Mouse (Mus musculus): ENCODE data around the gene Gapdhs. TPM values are rescaled to one million over a fixed set of nuclear protein-coding genes. Genes with fewer than 3 reads are reported as not detected.
A peak's percentile ranks its signal among the peaks of the same experiment; 100 is the strongest.
"Not testable (repeated sequence)": the region's sequence is repeated elsewhere in the genome, so short reads cannot be mapped to it uniquely, and the experiment has no call there.

The Gapdhs gene
- polyA plus RNA-seq, 1 experiment from 2014 or later, result 0.45 TPM

DNA sequence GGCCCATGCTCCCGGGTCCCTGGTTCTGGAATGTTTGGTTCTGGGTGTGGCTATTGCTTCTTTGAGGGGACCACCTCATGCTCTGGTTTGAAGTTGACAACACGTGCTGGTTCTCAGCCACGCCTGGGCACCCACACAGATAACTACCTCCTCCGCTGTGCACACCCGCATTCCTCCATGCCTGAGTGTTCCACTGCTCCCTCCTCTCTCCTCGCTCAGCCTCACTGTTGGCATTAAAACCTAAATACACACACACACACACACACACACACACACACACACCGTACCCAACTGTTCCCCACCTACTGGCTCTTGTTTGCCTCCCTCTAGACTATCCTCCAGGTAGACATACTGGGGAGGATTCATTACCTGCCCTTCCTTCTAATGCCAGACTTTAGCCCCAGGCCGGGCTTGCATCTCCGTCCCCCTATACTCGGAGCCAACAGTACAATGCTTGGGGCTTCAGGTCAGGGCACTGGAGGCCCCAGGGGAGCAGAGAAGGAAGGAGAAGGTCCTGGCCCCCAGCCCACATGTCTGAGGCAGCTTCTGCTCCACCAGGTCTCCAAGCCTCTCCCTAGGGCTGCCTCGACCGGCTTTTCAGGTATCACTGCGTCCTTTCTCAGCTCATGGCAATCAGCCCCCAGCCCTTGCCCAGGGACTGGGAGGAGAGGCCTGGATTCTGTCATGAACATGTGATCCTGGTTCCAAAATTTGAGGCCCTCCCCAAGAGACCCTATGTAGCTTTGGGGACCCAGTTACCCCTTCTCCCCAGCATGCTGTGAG lies 6.5 kb upstream of the Gapdhs start:
- Histone ChIP-seq H3K4me1 (ENCODE audit: insufficient read depth, low read length) (peaks cover 18% of the 10 kb centered on the region), H3K36me3 (ENCODE audit: insufficient read depth, low read length) (peaks cover 7% of the 10 kb centered on the region), H3K4me3 (ENCODE audit: low read length) (no peak overlapping the region), H3K9ac (replicated peaks; ENCODE audit: low read length) (no peak overlapping the region), H3K27ac (ENCODE audit: low read length) (0 out of 2 replicates have a peak overlapping the region, but pooled peaks have one; percentile 43), H3K9me3 (ENCODE audit: low read length) (peaks cover 10% of the 10 kb centered on the region), H3K4me2 (replicated peaks; ENCODE audit: low read depth, low read length) (no peak overlapping the region), H3K27me3 (ENCODE audit: insufficient read depth, low read length) (no peaks in the 10 kb centered on the region)
- peak; percentile 71; the same call in 1 of the 2 replicates for ATAC-seq (ENCODE audit: low FRiP score, low TSS enrichment)
- WGBS, result 56% methylated on average over 13 of the region's 13 CpGs

DNA sequence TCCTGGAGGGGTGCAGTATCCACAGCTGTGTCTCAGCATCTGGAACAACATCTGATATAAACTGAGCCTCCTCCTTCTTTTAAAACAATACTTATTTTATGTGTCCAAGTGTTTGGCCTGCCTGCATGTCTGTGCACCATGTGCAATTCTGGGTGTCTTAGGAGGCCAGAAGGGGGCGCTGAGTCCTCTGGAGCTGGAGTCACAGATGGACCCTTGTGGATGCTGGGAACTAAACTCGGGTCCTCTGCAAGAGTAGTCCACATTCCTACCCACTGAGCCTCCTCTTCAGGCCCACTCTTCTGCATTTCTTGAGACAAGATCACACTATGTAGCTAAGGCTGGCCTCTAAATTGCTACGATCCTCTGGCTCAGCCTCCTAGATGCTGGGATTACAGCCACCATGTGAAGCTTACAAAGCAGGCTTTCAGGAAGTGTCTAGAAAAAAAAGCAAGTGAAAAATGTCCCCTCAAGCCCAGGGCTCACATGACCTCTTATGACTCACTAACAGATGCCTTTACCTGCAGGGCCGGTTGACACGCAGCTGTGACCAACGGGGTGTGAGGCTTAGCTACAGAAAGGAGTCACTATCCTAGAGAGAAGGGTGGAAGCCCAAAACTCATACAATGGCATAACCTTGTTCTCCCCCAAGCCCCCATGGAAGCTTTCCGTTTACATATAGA lies 4.2 kb upstream of the Gapdhs start:
- H3K27ac ChIP-seq (ENCODE audit: low read length), result no peak overlapping the region
- no peak overlapping the region for H3K9ac ChIP-seq (replicated peaks; ENCODE audit: low read length)
- H3K4me2 ChIP-seq (replicated peaks; ENCODE audit: low read depth, low read length), result no peak overlapping the region
- no peak for ATAC-seq (ENCODE audit: low FRiP score, low TSS enrichment)
- H3K4me1 ChIP-seq (ENCODE audit: insufficient read depth, low read length), result peaks cover 25% of the 10 kb centered on the region
- no peak overlapping the region for H3K4me3 ChIP-seq (ENCODE audit: low read length)
- no peaks in the 10 kb centered on the region for H3K36me3 ChIP-seq (ENCODE audit: insufficient read depth, low read length)
- 74% methylated on average over 7 of the region's 7 CpGs for WGBS
- H3K27me3 ChIP-seq (ENCODE audit: insufficient read depth, low read length), result no peaks in the 10 kb centered on the region
- H3K9me3 ChIP-seq (ENCODE audit: low read length), result no peaks in the 10 kb centered on the region

DNA sequence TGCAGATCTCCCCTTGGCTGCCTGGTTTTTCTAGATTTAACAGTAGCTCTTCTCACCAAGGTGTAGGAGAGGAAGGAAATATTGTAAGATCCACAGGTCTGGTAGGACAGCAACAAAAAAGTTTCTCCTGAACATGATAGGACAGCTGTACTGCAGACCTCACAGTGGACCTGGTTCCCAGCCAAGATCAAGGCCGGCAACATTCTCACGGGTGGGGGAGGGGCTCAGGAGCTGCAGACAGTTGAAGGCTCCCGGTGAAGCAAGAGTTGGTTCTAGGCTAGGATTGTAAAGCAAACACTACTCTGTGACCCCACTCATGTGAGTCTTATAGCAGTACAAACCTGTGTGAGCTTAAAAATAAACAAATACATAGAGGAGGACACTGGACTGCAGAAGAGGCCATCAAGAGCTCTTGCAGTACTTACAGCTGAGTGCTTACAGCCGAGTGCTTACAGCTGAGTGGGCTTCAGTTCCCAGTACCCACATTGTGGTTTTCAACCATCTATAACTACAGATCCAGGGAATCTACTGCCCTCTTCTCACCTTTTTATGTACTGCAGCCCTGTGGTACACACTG lies 629 bp upstream of the Gapdhs start:
- no peaks in the 10 kb centered on the region for H3K9me3 ChIP-seq (ENCODE audit: low read length)
- no peaks in the 10 kb centered on the region for H3K27me3 ChIP-seq (ENCODE audit: insufficient read depth, low read length)
- H3K4me2 ChIP-seq (replicated peaks; ENCODE audit: low read depth, low read length), result no peak overlapping the region
- peaks cover 7% of the 10 kb centered on the region for H3K4me1 ChIP-seq (ENCODE audit: insufficient read depth, low read length)
- 0 out of 2 replicates have a peak, but pooled peaks cover 6% of the 10 kb centered on the region for H3K36me3 ChIP-seq (ENCODE audit: insufficient read depth, low read length)
- no peak; the same call in 1 of the 2 replicates for ATAC-seq (ENCODE audit: low FRiP score, low TSS enrichment)
- H3K4me3 ChIP-seq (ENCODE audit: low read length), result no peak overlapping the region
- WGBS, result 40% methylated on average over 4 of the region's 4 CpGs
- no peak overlapping the region for H3K27ac ChIP-seq (ENCODE audit: low read length)
- H3K9ac ChIP-seq (replicated peaks; ENCODE audit: low read length), result no peak overlapping the region

DNA sequence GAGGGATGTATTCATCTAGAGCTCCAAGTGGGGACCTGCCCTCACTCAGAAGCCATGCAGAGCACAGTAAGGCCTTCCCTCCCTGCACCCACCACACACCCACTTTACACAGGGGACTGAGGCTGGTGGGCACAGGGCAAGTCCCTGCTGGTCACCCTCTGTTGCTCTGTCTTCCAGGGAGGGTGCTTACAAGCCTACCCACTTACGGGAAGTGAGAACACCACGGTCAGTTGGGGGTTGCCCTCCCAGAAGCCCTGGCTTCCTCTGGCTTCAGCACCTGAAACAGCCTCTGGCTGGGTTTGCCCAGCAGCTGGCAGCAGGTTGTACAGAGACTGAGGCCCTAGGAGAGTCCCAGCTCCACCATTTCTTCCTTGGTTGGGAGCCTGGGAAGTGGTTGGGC lies 911 bp downstream of the Gapdhs start:
- H3K36me3 ChIP-seq (ENCODE audit: insufficient read depth, low read length); H3K27ac ChIP-seq (ENCODE audit: low read length); H3K9ac ChIP-seq (replicated peaks; ENCODE audit: low read length); H3K4me3 ChIP-seq (ENCODE audit: low read length); ATAC-seq (ENCODE audit: low FRiP score, low TSS enrichment); H3K4me1 ChIP-seq (ENCODE audit: insufficient read depth, low read length); H3K27me3 ChIP-seq (ENCODE audit: insufficient read depth, low read length); H3K9me3 ChIP-seq (ENCODE audit: low read length); H3K4me2 ChIP-seq (replicated peaks; ENCODE audit: low read depth, low read length): not testable (repeated sequence)
- WGBS, result 75% methylated on average over 2 of the region's 2 CpGs

DNA sequence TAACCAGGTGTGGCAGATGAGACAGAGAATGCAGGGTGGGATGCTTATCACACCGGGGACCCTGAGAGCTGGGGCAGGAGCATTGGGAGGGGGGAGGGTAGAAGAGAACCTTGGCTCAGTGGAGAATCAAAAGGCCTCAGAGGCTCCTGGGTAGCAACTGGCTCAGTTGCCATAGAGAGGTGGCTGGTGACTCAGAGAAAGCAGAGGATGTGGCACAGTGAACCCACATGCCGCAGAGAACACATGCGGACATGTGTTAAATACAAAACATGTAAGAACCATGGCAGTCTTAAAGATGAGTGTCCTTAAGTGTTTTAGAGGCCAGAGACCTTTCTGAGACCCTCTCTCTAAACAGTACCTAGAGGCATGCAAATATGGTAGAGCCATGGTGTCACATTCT lies 7.3 kb downstream of the Gapdhs start:
- Histone ChIP-seq H3K4me3 (ENCODE audit: low read length) (no peak overlapping the region), H3K27ac (ENCODE audit: low read length) (no peak overlapping the region), H3K4me2 (replicated peaks; ENCODE audit: low read depth, low read length) (no peak overlapping the region), H3K36me3 (ENCODE audit: insufficient read depth, low read length) (peaks cover 27% of the 10 kb centered on the region), H3K27me3 (ENCODE audit: insufficient read depth, low read length) (no peaks in the 10 kb centered on the region), H3K9ac (replicated peaks; ENCODE audit: low read length) (no peak overlapping the region), H3K9me3 (ENCODE audit: low read length) (no peaks in the 10 kb centered on the region), H3K4me1 (ENCODE audit: insufficient read depth, low read length) (no peaks in the 10 kb centered on the region)
- 80% methylated on average over 3 of the region's 3 CpGs for WGBS
- no peak for ATAC-seq (ENCODE audit: low FRiP score, low TSS enrichment)

DNA sequence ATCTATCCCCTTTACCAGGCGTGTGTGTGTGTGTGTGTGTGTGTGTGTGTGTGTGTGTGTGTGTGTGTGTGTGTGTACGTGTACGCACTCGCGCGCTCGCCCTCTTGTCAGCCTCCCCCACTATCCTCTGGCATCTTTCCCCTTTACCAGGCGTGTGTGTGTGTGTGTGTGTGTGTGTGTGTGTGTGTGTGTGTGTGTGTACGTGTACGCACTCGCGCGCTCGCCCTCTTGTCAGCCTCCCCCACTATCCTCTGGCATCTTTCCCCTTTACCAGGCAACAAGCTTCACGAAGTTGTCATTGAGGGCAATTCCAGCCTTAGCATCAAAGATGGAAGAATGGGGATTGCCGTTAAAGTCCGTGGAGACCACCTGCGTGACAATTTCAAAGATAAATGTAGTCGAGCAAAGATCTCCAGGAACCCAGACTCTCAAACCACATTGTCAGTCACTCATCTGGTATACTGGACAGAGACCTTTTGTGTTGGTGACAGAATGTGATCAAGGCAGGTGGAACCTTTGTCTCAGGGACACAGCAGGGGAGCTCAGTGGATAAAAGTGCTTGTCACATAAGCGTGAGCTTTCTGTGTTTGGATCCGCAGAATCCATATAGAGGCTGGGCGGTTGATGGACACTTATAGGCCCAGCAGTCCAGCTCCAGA lies 13.3 kb downstream of the Gapdhs start:
- not testable (repeated sequence) for H3K27me3 ChIP-seq (ENCODE audit: insufficient read depth, low read length); H3K9me3 ChIP-seq (ENCODE audit: low read length); ATAC-seq (ENCODE audit: low FRiP score, low TSS enrichment)
- H3K36me3 ChIP-seq (ENCODE audit: insufficient read depth, low read length), result peaks cover 26% of the 10 kb centered on the region
- WGBS, result 26% methylated on average over 14 of the region's 22 CpGs
- peak overlapping the region; percentile 94 for H3K27ac ChIP-seq (ENCODE audit: low read length)
- peak overlapping the region; percentile 79 for H3K4me3 ChIP-seq (ENCODE audit: low read length)
- H3K4me2 ChIP-seq (replicated peaks; ENCODE audit: low read depth, low read length), result peak overlapping the region; percentile 86
- peaks cover 18% of the 10 kb centered on the region for H3K4me1 ChIP-seq (ENCODE audit: insufficient read depth, low read length)
- peak overlapping the region; percentile 87 for H3K9ac ChIP-seq (replicated peaks; ENCODE audit: low read length)

DNA sequence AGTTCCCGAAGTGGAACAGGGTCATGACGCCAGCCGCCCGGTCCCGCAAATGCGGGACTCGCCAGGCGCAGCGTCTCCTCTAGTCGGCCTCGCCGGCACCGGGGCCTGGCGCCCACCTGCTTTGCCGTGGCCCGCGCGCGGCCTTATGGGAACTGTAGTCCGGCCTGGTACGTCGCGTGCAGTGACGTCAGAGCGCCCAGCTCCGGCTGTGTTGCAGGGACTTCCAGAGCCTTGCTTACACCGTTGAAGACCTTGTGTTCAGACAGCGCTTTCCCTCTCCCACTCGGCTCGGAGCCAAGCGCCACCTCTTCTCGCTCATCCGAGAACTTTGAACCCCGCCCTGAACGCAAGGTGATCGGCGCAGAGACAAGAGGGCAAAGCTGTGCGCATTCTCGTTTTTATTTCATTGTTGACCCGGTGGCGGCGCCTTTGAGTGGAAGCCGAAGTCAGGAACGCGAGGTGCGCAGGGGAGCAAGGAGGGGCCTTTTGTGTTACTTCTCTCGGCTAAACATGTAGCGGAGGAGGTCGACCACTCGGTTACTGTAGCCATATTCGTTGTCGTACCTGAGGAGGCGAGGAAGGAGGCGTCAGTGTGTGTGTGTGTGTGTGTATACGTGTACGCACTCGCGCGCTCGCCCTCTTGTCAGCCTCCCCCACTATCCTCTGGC lies 14.0 kb downstream of the Gapdhs start, which contains the start of gene Tmem147:
TSS of gene Tmem147 (minus strand) at position 145 of the 668 bp plus-strand sequence.
- H3K4me1 ChIP-seq (ENCODE audit: insufficient read depth, low read length), result peaks cover 18% of the 10 kb centered on the region
- WGBS, result under 1% methylated on average over 60 of the region's 60 CpGs
- peaks cover 25% of the 10 kb centered on the region for H3K36me3 ChIP-seq (ENCODE audit: insufficient read depth, low read length)
- ATAC-seq (ENCODE audit: low FRiP score, low TSS enrichment), result peak; percentile 98
- no peaks in the 10 kb centered on the region for H3K9me3 ChIP-seq (ENCODE audit: low read length)
- peak within 1 kb of the TSS; percentile 86 for H3K4me2 ChIP-seq (replicated peaks; ENCODE audit: low read depth, low read length)
- no peaks in the 10 kb centered on the region for H3K27me3 ChIP-seq (ENCODE audit: insufficient read depth, low read length)
- H3K9ac ChIP-seq (replicated peaks; ENCODE audit: low read length), result peak within 1 kb of the TSS; percentile 87
- peak within 1 kb of the TSS; percentile 79 for H3K4me3 ChIP-seq (ENCODE audit: low read length)
- peak within 1 kb of the TSS; percentile 94 for H3K27ac ChIP-seq (ENCODE audit: low read length)

DNA sequence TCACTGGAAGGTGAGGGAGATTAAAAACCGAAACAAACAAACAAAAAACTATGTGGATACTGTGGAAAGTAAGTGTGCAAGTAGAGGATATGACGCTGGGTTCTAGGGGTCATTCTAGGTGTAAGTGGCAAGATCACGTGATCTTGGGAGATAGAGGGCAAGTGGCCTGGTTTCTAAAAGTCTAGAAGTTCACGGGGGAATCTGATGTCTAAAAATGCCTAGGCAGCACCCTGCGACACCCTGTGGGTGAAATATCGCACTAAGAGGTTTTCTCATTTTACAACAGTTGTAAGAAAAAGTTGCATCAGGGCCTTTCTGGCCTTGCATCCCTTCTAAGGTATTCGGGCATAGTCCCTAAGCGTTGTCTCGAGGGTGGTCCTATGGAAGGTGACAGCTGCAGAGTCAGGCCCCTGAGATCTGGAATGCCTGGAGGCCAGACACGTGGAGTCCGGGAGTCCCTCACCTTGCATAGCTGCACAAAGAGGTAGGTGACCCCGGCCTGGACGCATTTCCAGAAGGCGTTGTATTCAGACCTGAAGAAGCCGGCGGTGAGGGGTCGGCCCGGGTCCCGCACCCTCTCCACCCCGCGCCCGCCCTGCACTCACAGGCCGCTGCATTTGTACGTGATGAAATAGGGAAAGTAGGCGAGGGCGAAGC lies 14.6 kb downstream of the Gapdhs start:
- H3K4me2 ChIP-seq (replicated peaks; ENCODE audit: low read depth, low read length), result peak overlapping the region; percentile 86
- H3K36me3 ChIP-seq (ENCODE audit: insufficient read depth, low read length), result peaks cover 22% of the 10 kb centered on the region
- H3K4me1 ChIP-seq (ENCODE audit: insufficient read depth, low read length), result peaks cover 18% of the 10 kb centered on the region
- no peaks in the 10 kb centered on the region for H3K27me3 ChIP-seq (ENCODE audit: insufficient read depth, low read length)
- peak; percentile 63 for ATAC-seq (ENCODE audit: low FRiP score, low TSS enrichment)
- 5% methylated on average over 26 of the region's 26 CpGs for WGBS
- H3K27ac ChIP-seq (ENCODE audit: low read length), result peak overlapping the region; percentile 94
- no peaks in the 10 kb centered on the region for H3K9me3 ChIP-seq (ENCODE audit: low read length)
- peak overlapping the region; percentile 79 for H3K4me3 ChIP-seq (ENCODE audit: low read length)
- peak overlapping the region; percentile 87 for H3K9ac ChIP-seq (replicated peaks; ENCODE audit: low read length)

DNA sequence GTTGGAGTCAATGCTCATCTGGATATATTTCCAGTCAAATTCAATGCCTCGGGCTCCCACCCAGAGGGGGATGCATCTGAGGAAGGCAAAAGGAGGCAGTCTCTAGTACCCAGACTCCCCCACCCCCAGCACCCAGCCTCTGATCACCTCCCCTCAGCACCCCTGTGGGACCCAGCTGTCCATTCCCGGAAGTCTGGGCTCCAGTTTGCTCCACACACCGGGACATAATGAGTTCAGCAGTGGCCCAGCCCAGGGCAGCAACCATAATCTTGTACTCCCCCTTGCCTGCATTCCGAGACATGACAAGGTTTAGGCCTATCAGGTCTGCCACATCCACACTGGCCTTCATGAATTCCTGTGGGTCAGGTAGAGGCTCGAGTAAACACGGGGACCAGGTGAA lies 15.3 kb downstream of the Gapdhs start:
- H3K4me1 ChIP-seq (ENCODE audit: insufficient read depth, low read length), result peaks cover 18% of the 10 kb centered on the region
- H3K9ac ChIP-seq (replicated peaks; ENCODE audit: low read length), result peak overlapping the region; percentile 87
- peaks cover 17% of the 10 kb centered on the region for H3K36me3 ChIP-seq (ENCODE audit: insufficient read depth, low read length)
- H3K4me3 ChIP-seq (ENCODE audit: low read length), result peak overlapping the region; percentile 79
- ATAC-seq (ENCODE audit: low FRiP score, low TSS enrichment), result no peak
- no peaks in the 10 kb centered on the region for H3K9me3 ChIP-seq (ENCODE audit: low read length)
- H3K27me3 ChIP-seq (ENCODE audit: insufficient read depth, low read length), result no peaks in the 10 kb centered on the region
- no peak overlapping the region for H3K27ac ChIP-seq (ENCODE audit: low read length)
- H3K4me2 ChIP-seq (replicated peaks; ENCODE audit: low read depth, low read length), result peak overlapping the region; percentile 86
- 81% methylated on average over 6 of the region's 6 CpGs for WGBS

All from kidney, embryonic 16.5 days (tissue).